Mouse (Mus musculus): ENCODE data around the gene Golim4. TPM values are rescaled to one million over a fixed set of nuclear protein-coding genes. Genes with fewer than 3 reads are reported as not detected.

Golim4 gene
- polyA plus RNA-seq, 1 experiment, result 19.0 TPM

Other genes with a start within 250 kb of the Golim4 start
- not detected in 2 replicates for gene Gm29133, start 208.8 kb downstream of the Golim4 start, polyA plus RNA-seq (2012; rRNA removed)
- gene Fstl5, start 117.3 kb upstream of the Golim4 start, polyA plus RNA-seq (2012; rRNA removed), result 0.20 and 0.21 TPM in 2 replicates